Mouse (Mus musculus) liver, embryonic 14 days (tissue): ENCODE measurements around the gene A26c2. TPM values are rescaled to one million over a fixed set of nuclear protein-coding genes. Genes with fewer than 3 reads are reported as not detected.

ENCODE experiments used
- polyA plus RNA-seq: library from polyadenylated mRNA; depleted of rRNA; stranded (reverse); fragments of >200 nt; gene quantifications from 2 replicates; pipeline ENCODE4 v1.2.3, GENCODE M21; 2012; rRNA removed

The A26c2 gene
- not detected in 2 replicates for polyA plus RNA-seq

DNA sequence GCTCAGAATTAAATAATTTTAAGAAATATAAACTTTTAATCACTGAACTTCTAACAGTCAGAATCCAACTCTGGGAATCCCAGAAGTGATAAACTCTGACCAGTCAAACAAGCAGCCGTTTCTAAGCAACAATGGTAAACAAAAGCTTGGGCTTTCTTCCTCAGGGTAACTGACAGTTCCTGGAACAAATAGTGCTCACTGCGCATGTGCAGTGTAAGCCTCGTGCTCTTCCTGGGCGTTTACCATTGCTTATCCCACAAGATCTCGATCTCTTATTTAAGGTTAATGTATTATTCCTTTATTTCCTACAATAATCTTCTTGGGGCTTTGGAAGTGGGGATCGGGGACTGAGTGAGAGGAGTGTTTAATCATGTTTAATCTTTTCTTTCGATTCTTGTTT lies at the start of gene A26c2:
Gene A26c2, minus strand, starts transcription at position 101 of the 400 bp plus-strand sequence.

